Mouse (Mus musculus) heart, postnatal 4 days (tissue): ENCODE results near the gene Myo1b. TPM values are rescaled to one million over a fixed set of nuclear protein-coding genes. Genes with fewer than 3 reads are reported as not detected.

Source experiments
- DNase-seq: peaks from one replicate; pipeline ENCODE4 v3.0.0; 2021
- total RNA-seq, 2 experiments: library from RNA; stranded (reverse); gene quantifications; 2 replicates each; pipeline ENCODE4 v1.2.3; 2021

Myo1b gene
- total RNA-seq, 2 experiments from 2014 or later = 60.3 to 64.2 TPM

- no peak for DNase-seq
These were observed 70.4 kb downstream of the Myo1b start for GRCm38 (mm10) chr1:51845264-51846036.

GRCm38 (mm10) chr1:51837845-51838623, 77.8 kb downstream of the Myo1b start:
- peak; percentile 50 for DNase-seq

DNA sequence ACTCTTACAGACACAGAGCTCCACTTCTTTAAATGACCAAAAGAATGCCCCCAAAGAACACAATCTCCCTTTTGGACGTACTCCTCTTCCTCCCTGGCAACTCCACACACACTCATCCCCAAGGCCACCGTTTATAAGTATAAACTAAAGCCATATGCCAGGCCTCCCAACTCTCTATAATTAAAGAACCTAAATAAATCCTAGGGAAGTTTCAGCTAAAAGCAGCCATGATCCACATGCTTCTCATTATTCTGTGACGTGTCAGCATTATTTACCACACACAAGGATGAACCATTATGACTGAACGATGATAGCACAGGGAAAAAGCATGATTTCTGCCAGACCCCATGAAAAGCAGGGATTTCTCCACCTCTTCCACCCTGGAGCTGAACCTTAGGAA, 78.6 kb downstream of the Myo1b start:
- DNase-seq = no peak

- DNase-seq = no peak
These were observed 80.1 kb downstream of the Myo1b start for GRCm38 (mm10) chr1:51835795-51836194.

GRCm38 (mm10) chr1:51834072-51834471, 81.8 kb downstream of the Myo1b start:
- DNase-seq = no peak

GRCm38 (mm10) chr1:51829353-51829752, 86.5 kb downstream of the Myo1b start:
- DNase-seq = peak; percentile 18

DNA sequence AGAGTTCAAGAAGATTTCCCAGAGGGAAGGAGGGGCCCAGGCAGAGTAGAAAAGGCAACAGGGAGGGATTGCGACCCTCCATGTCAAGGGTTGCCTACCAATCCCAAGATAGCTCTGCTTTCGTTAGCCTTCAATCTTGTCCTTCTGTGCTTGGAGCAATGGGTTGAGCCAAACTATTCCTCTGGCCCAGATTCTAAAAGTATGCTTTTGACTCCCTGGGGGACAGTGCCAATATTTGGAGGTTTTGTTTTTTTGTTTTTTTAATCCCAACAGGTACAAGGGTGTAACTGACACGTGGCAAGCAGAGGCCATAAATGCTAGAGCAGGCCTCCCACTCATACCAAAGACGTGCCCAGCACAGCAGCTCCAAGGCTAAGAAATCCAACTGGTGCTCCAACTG, 93.3 kb downstream of the Myo1b start:
- no peak for DNase-seq

- DNase-seq = no peak
These were observed 94.0 kb downstream of the Myo1b start for GRCm38 (mm10) chr1:51821701-51822495.

DNA sequence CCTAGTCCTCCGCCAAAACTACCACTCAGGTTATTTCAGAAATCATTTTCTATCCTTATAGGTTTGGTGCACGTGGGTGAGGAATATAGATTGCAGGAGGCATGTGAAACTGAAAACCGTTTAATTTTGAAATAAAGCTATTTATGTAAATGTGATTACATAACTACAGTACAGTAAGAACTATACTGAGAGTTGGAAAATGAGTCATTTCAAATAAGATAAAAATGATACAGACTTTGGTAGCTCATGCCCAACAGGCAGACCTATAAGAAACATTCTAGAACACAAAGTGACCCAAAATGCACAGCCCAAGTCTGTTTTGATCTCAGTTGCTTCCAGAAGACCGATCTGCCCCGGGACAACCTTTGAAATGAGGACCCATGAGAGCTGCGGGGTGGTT, 95.4 kb downstream of the Myo1b start:
- DNase-seq = no peak

DNA sequence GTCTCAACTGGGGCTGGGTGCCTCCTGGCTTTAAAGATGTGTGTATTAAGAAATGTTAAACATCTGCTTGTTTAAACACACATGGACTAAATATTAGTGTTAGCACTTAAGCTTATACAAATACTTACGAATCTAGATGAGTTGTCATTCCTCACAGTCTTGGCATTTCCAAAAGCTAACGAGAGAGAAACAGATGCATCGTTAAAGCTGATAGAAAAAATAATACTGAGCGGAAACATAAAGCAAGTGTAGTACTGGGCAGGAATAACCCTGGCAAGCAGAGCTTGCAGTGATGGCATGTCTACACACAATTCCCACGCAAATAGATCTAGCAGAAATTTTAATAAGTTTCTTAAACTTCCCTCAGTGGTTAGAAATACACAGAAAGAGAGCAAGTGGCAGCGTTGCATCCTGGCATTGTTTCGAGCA, 95.8 kb downstream of the Myo1b start:
- DNase-seq = no peak

DNA sequence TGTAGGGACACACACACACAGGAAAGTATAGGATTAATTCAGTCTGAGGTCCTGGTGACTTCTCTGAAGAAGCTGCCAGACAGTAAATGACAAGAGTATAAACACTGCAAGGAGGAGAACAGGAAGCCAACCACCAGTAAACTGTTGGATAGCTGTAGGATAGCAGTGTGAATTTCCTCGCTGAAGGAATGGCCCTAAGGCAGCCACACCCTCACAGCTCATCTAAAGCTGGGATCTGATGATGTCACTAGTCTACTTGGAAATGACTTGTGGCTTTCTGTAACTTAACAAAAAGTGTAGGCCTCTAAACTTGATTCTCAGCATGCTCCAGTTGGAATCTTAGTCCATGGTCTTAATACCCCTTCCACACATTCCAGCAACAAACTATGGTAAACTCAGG, 100.2 kb downstream of the Myo1b start:
- no peak for DNase-seq

DNA sequence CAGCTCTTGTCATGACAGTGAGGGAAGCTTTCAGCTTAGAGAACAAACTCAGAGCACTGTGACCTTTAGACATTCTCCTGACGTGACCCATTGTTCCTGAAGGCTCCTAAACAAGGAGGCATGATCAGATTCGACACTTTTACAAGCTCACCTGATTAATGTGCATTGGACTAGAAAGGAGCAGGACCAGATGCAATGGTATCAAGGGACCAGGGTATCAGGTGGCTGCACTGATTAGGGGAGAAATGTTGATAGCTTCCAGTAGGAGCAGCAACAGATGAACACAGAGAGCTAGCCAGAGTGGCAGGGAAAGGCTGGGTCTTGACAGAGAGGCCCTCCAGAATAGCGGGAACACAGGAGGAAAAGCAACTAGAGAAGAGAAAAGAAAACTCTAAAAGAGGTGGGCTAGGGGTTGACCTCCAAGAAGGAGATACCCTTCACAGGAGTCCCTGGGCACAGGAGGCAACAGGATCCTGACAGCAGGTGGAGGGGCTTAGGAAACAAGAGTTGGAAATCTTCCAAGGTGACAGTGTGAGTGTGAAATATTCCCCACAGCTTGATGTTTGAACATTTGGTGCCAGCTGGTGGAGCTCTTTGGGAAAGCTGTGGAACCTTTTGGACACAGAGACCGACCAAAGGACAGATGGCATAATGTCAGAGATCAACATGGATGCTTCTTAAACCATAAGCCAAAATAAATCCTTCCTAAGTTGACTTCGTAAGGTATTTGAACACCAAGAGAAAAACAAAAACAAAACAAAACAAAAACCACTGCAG, 100.8 kb downstream of the Myo1b start:
- DNase-seq = no peak

DNA sequence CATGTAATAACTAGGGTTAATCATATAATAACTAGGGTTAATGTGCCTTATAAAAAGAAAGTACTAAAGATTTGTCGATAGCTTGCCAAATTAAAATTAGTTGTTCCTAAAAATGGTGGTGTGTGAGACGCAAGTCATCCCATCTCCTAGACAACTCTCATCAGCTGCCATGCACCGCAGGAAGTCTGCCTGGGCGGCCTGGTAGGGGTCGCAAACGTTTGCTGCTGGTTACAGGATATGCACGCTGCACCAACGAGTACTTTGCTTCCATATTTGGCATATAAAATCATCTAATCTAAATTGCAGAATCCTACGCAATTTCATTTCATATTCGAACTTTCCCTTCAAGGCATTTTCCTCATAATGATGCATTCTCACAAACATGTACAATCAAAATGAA, 107.0 kb downstream of the Myo1b start:
- no peak for DNase-seq

GRCm38 (mm10) chr1:51808228-51808627, 107.6 kb downstream of the Myo1b start:
- no peak for DNase-seq

DNA sequence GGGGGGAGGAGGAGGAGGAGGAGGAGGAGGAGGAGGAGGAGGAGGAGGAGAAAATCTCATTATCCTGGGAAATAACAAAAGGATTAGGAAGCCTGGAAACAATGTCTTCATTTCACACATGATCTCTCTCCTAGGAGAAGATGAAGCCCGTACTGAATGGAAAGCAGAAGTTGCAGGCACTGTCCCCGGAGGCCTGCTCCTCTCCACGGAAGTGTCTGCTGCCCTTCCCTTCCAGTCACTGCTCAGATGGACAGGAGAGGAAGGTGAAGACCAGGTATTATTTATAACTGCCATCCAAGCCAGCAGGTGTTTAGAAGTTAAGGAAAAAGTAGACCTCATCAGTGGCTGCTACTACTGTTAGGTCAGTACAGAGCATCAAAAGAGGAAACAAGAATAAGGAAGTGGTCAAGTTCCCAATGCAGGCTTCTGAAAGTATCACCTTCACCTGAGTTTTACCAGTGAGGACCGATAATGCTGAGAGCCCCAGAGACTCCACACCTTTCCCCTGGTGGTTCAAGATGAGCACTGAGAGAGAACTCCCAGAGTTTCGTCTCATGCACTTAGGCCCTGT, 110.7 kb downstream of the Myo1b start:
- DNase-seq = no peak

DNA sequence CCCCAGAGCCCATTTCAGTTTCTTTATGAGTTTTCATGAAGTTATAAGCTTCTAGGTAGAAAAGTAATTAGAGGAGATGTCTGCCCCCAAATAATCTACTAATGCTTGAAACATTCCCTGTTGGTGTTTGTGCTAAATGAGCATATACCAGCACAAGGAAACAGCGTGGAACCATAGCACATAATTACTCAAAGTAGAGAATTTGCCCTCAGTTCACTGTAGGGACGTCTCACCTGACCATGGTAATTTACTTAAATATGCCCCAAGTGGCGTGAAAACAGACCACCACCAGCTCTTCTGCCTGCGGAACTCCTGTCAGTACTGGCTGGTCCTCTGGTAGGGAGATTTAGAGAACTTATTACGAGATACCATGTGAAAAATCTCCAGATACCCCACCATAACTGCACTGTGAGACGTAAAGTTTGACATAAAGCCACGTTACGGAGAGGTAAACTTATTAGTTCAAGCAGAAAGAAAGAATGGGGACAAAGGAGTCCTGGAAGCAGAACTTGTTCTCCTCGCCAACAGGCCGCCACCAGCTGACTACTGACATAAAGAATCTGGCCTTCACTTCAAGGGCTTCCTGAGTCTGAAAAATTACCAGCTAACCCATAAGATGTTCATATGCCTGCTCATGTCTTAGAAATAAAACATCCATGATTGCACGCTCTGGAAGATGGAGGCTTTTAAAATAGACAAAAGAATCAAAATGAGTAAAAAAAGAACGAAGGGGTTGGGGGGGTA, 111.4 kb downstream of the Myo1b start:
- DNase-seq = no peak

DNA sequence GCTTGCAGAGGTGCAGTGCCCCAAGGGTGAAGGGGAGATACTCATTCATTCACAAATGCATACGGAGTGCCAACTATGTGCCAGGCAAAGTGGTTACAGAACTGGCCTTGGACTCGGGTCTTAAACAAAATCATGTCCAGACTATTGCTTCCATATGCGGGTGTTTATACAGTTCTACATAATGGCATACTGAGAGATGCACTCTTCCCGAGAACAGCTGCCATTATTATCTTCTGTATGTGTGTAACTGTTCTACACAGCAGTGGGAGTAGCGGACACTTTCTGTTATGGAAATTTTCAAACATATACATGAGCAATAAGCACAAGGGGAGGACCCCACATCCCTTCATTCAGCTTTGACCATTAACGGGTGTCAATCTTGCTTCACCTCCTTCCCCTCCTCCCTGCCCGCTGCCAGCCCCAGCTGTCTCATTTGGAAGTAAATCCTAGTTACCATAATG, 117.8 kb downstream of the Myo1b start:
- DNase-seq = no peak

DNA sequence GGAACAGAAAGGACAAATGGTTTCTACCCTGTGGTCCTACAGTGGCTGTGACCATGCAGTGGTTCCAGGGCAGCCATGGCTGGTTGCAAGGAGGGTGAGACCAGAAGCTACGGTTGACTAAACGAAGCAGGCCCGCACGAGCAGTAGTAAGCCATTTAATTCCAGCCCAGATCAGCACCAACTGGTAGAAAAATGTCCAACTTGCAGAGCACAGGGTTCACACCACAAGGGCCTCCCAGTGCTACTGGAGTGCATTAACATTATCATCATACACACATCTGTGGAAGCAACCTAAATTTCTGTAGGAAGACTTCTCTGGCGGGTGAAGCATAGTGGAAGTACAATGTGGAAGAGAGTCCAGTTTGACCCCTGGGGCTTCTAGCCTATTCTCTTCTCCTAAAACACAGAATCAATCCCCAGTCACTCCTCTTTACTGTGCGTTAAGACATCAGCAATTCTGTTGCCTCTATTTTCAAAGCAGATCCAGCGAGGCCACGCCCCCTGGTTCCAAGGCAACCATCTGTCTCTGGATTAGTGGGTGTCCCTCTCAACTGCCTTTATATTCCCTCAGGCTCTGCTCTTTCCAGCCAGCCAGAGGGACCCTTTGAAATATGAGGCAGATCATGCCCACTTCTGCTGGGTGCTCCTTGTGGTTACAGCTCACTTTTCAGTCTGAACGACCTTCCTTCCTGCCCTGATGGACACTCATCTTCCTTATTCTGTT, 120.1 kb downstream of the Myo1b start:
- DNase-seq = no peak

DNA sequence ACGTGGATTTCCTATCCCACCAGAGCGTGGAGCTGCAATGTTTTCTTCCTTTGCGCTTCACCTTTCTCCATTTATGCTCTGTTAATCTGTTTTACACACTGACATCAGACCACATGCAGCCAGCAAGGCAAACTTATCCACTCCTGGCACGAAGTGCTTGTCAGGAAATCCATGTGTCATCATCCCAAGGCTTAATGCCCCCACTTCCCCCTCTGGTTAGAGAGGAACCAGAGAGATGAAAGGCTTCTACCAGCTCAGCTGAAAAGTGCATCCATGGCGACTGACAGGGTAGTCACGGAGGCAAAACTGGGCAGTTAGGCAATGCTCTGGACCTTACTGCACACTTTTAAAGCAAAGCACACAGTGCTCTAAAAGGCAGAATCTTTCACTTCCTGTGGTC, 126.6 kb downstream of the Myo1b start:
- no peak for DNase-seq

DNA sequence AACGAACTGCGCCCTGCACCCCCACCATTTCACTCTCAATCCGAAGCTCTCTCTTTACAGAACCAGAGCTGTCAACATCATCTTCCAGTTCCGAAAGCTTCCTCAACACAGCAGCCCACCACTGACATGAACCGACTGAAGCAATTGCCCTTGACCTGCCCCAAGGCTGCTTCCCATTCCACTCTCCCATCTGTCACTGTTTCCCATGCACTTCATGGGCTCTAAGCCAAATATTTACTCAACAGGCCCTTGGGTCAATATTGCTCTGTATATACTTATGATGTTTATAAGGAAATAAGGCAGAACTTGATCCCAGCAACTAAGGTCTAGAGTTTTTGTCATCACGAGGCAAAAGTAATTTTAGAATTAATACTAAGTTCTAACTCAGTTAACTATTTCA, 133.8 kb downstream of the Myo1b start:
- no peak for DNase-seq
